Mouse (Mus musculus) embryonic facial prominence, embryonic 10.5 days (tissue): ENCODE results near the gene Tspan2. TPM values are rescaled to one million over a fixed set of nuclear protein-coding genes. Genes with fewer than 3 reads are reported as not detected.

Source experiments
- DNase-seq: peaks from one replicate; pipeline ENCODE4 v3.0.0-alpha.2; 2017; ENCODE audit warnings: low spot score
- H3K27ac ChIP-seq: fragments of 300-500 bp; sonication (generic); replicated peaks from 2 replicates; pipeline ENCODE4 v1.5.1; 2016; ENCODE audit warnings: mild to moderate bottlenecking
- H3K27me3 ChIP-seq: fragments of 300-500 bp; sonication (generic); replicated peaks from 2 replicates; pipeline ENCODE4 v1.6.1; 2016; ENCODE audit warnings: low read depth, mild to moderate bottlenecking; ENCODE audit not compliant: poor library complexity, severe bottlenecking
- H3K36me3 ChIP-seq: fragments of 300-500 bp; sonication (generic); replicated peaks from 2 replicates; pipeline ENCODE4 v1.6.1; 2016; ENCODE audit warnings: mild to moderate bottlenecking, moderate library complexity
- H3K4me1 ChIP-seq: fragments of 300-500 bp; sonication (generic); 2 replicates; pipeline ENCODE4 v1.6.1; 2016
- H3K4me3 ChIP-seq: fragments of 300-500 bp; sonication (generic); 2 replicates; pipeline ENCODE4 v1.5.1; 2016; ENCODE audit warnings: mild to moderate bottlenecking, moderate library complexity
- H3K9me3 ChIP-seq: fragments of 300-500 bp; sonication (generic); 2 replicates; pipeline ENCODE4 v1.6.1; 2016; ENCODE audit warnings: mild to moderate bottlenecking
- WGBS: fragments of 180-500 bp; shearing (Covaris S2); methylation state at CpG from one replicate; pipeline ENCODE4 v1.1.7; 2016; 5-methylcytosine and 5-hydroxymethylcytosine counted together
- polyA plus RNA-seq: library from polyadenylated mRNA; unstranded; fragments of >200 nt; fragmentation: Nextera tagmentation; extraction: Ambion mirVana; gene quantifications from 2 replicates; pipeline ENCODE4 v1.2.1, GENCODE M21; 2016

The Tspan2 gene
- polyA plus RNA-seq, 1 experiment from 2014 or later = 7.6 TPM

DNA sequence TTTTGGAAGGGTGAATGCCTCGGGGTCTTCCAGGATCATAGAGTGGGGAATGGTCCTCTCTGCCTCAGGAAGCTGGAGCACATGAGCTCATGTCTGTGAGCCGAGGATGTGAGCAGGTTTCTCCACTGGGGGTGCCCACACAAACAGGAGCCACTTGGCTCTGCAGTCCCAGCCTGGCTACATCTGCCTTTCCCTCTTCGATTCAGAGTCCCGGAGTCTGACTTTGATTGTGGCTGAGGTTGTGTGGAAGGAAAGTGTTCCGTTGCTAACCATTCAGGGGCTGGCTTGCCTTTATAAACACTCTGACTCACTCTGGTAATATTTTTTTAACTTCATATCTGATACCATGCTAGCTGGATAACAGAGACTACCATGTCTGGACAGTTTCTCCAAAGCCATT lies 18.1 kb downstream of the Tspan2 start:
- DNase-seq = no peak
- 78% methylated on average over 5 of the region's 5 CpGs for WGBS
- peaks cover 11% of the 10 kb centered on the region for H3K36me3 ChIP-seq
- no peaks in the 10 kb centered on the region for H3K9me3 ChIP-seq
- H3K27me3 ChIP-seq = no peaks in the 10 kb centered on the region
- H3K4me1 ChIP-seq = peaks cover 10% of the 10 kb centered on the region; the same call in 1 of the 2 replicates
- H3K4me3 ChIP-seq = no peak overlapping the region
- no peak overlapping the region for H3K27ac ChIP-seq

DNA sequence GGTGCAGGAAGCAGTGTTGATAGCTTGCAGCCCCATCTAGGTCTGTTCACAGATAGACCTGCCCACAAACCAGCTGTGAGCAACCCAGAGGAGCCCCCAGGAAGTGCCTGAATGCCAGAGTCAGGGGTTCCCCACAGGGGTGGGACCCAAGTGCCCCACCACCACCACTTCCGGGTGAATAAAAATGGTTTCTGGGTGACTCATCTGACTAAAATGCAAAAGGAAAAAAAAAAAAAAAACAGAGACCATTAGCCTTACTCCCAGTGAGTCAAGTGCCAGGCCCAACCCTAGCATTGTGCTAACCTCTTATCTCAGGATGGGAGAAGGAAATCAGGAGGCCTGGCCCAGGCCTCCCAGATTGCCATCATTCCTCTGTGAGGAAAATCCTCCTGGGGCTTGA lies 21.5 kb downstream of the Tspan2 start:
- H3K36me3 ChIP-seq = peaks cover 31% of the 10 kb centered on the region
- H3K4me1 ChIP-seq = no peaks in the 10 kb centered on the region
- DNase-seq = no peak
- H3K27me3 ChIP-seq = no peaks in the 10 kb centered on the region
- no peak overlapping the region for H3K27ac ChIP-seq
- no peak overlapping the region for H3K4me3 ChIP-seq
- 81% methylated on average over 1 of the region's 1 CpGs for WGBS
- H3K9me3 ChIP-seq = no peaks in the 10 kb centered on the region

DNA sequence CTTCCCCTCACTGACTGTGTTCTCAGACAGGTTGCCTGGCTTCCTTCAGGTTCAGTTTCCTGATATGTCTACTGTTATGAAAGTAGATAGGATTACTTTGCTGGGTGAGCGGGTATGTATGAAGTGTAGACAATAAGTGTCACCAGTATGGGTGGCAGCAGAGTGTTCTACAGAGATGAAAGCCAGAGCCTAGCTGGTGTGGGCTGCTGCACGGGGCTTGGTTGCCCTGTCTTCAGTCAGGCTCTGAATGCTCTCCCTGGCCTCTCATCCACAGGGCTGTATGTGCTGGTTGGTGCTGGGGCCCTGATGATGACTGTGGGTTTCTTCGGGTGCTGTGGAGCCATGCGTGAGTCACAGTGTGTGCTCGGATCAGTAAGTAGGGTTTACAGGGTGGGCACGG lies 22.7 kb downstream of the Tspan2 start:
- Histone ChIP-seq H3K4me1 (no peaks in the 10 kb centered on the region), H3K9me3 (no peaks in the 10 kb centered on the region), H3K4me3 (no peak overlapping the region), H3K36me3 (peaks cover 43% of the 10 kb centered on the region), H3K27ac (no peak overlapping the region), H3K27me3 (no peaks in the 10 kb centered on the region)
- no peak for DNase-seq
- 86% methylated on average over 6 of the region's 6 CpGs for WGBS

DNA sequence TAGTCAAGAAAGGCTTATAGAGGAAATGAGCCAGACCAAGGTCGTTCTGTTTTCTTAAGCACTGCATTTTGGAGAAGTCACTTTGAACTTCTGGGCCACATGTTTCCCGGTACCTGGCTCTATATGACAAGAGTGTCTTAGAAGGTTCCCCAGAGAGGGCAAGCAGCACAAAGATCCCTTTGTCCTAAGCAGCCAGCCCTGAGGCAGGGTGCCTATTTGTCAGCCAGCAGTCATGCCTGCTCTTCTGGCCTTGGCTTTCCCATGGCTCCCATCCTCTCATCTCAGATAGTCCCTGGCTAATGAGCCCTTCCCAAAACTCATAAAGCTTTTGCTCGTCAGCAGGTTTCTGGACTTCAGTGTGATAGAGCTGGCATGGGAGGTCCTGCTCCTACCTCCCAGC lies 25.9 kb downstream of the Tspan2 start:
- Histone ChIP-seq H3K4me1 (peaks cover 12% of the 10 kb centered on the region), H3K9me3 (no peaks in the 10 kb centered on the region), H3K27ac (no peak overlapping the region), H3K4me3 (no peak overlapping the region), H3K27me3 (no peaks in the 10 kb centered on the region), H3K36me3 (peaks cover 37% of the 10 kb centered on the region)
- 66% methylated on average over 3 of the region's 3 CpGs for WGBS
- DNase-seq = no peak

DNA sequence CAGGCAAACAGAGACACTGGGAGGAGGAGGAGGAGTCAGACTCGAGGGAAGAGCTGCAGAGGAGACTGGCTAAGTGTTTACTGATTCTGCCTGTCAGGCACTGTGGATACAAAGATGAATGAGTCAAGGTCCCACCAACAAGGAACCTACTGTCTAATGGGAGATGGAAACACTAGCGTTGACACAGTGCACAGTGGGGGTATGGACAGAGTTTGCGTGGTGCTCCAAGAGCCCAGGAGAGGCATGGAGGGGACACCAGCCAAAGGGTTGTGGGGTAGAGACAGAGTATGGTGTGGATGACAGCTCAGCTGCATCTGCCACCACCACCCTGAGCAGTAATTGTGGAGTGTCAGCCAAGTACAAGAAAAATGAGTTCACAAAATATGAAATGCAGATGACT lies 28.1 kb downstream of the Tspan2 start:
- H3K4me3 ChIP-seq = no peak overlapping the region

DNA sequence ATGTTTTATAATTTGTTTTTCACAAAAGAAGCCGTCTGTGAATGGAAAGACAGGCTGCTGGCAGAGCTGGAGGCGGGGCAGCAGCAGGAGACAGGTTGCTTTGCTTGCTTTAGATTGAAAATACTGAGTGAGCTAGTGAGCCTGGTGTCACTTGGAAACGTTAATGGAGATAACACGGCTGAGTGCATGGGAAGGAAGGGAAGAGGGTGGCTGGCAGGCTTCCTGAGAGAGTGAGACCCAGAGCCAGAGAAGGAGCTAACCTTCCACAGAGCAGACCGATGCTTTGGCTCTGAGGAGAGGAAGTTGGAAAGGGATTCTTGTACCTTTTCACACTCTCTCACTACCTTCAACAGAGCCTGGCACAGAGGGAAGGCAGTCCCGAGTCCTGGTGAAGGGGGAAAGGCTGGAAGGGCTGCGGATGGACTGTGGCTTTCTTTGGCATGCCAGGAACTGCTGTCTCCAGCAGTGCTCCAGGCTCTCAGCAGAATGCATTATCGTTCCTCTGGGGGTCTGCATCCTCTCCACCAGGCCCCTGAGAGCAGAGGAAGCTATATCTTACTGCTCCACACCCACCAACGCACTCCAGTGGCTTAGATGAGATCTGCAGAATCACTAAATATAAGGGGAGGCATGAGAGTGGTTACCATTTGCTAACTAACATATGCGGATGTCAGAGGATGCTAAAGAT lies 29.5 kb downstream of the Tspan2 start:
- Histone ChIP-seq H3K9me3 (no peaks in the 10 kb centered on the region), H3K36me3 (peaks cover 57% of the 10 kb centered on the region), H3K27me3 (no peaks in the 10 kb centered on the region), H3K4me3 (no peak overlapping the region), H3K27ac (peak overlapping the region; percentile 36; the same call in 1 of the 2 replicates), H3K4me1 (peaks cover 12% of the 10 kb centered on the region)
- WGBS = 47% methylated on average over 10 of the region's 10 CpGs
- no peak for DNase-seq

More for the DNA sequence above, 28.1 kb downstream of the Tspan2 start:
- Histone ChIP-seq H3K9me3 (no peaks in the 10 kb centered on the region), H3K27me3 (no peaks in the 10 kb centered on the region), H3K27ac (no peak overlapping the region), H3K4me1 (peaks cover 12% of the 10 kb centered on the region), H3K36me3 (peaks cover 54% of the 10 kb centered on the region)
- 49% methylated on average over 3 of the region's 3 CpGs for WGBS
- no peak for DNase-seq

DNA sequence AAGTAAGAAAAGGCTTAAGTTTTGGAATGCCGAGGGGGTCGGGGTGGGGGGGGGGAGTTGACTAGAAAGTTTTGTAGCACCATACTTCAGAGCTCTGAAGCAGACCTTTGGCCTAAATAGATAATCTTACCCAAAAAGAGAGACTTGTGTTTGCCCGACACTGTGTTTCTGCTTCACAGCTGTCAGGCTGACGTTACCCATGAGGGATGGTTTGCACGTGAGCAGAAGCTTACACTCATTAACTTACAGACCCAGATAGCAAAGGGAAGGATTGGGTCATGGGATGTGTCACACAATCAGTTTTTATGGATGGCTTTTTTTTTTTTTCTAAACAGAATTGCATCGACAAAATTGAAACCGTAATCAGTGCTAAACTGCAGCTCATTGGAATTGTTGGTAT lies 30.5 kb downstream of the Tspan2 start:
- Histone ChIP-seq H3K4me3 (no peak overlapping the region), H3K27ac (no peak overlapping the region), H3K9me3 (no peaks in the 10 kb centered on the region), H3K36me3 (peaks cover 48% of the 10 kb centered on the region), H3K4me1 (peaks cover 12% of the 10 kb centered on the region), H3K27me3 (no peaks in the 10 kb centered on the region)
- no peak for DNase-seq
- 73% methylated on average over 7 of the region's 7 CpGs for WGBS

DNA sequence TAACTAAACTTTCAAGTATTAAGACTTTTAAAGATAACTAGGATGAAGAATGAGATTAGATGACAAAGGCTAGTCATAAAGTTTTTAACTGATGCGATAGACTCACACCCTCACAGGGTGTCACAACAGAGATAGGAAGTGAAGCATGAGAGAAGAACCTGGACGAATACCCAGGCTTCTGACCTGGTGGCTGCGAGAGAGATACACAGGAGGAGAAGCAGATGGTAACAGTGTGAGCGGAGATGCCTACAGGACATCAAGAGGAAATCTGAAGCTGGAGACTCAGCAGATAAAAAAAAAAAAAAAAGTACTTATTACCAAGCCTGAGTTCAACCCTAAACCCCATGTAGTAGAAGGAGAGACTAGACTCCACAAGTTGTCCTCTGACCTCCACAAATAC lies 38.7 kb downstream of the Tspan2 start:
- Histone ChIP-seq H3K9me3 (no peaks in the 10 kb centered on the region), H3K27me3 (no peaks in the 10 kb centered on the region), H3K4me3 (no peak overlapping the region), H3K4me1 (peaks cover 6% of the 10 kb centered on the region), H3K27ac (no peak overlapping the region), H3K36me3 (no peaks in the 10 kb centered on the region)
- WGBS = 90% methylated on average over 4 of the region's 4 CpGs
- no peak for DNase-seq

DNA sequence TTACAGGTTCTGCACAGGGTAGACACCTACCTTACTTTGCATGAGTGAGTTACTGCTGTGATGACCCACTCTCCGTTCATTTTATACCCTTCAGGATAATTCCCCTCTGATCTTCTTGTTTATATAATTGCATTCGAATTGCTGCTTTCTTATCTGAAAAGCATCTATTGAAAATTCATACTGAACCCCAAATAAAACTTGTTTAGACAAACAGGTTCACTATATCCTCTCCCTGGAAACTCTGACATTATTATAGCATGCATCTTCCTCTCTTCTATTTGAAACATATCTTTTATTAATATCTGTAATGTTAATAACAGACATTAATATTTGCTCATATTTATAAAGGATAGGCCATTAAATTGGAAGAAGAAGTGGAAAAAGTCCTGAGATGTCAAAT lies 48.3 kb downstream of the Tspan2 start, which contains the start of gene Tshb:
Gene Tshb (minus strand): TSS at position 101 of the 400 bp plus-strand sequence.
- 82% methylated on average over 2 of the region's 2 CpGs for WGBS
- H3K4me3 ChIP-seq = no peak within 1 kb of the TSS
- no peak within 1 kb of the TSS for H3K27ac ChIP-seq
- H3K27me3 ChIP-seq = no peaks in the 10 kb centered on the region
- no peaks in the 10 kb centered on the region for H3K9me3 ChIP-seq
- H3K4me1 ChIP-seq = no peaks in the 10 kb centered on the region
- H3K36me3 ChIP-seq = no peaks in the 10 kb centered on the region
- DNase-seq = no peak

DNA sequence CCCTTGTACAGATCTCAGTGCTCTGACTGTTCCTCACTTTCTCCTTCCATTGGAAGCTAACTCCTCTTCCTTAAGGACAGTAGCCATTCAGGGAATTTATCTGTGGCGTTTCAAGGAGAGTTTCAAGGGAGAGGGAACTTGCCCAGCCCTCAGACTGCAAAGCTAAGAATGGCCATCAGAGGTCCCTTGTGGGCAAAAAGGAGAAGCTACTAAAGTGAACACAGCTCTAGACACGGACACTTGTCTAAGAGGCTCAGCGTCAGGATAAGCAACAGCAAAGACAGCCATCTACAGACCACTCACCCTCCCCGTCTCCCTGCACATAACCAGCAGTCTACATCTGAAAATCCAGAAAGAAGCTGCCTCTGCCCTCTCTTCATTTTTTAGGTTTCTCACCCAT lies 53.0 kb downstream of the Tspan2 start:
- no peaks in the 10 kb centered on the region for H3K36me3 ChIP-seq
- no peaks in the 10 kb centered on the region for H3K9me3 ChIP-seq
- H3K27me3 ChIP-seq = no peaks in the 10 kb centered on the region
- DNase-seq = no peak
- H3K27ac ChIP-seq = no peak overlapping the region
- H3K4me1 ChIP-seq = no peaks in the 10 kb centered on the region
- WGBS = 51% methylated on average over 4 of the region's 4 CpGs
- H3K4me3 ChIP-seq = no peak overlapping the region

DNA sequence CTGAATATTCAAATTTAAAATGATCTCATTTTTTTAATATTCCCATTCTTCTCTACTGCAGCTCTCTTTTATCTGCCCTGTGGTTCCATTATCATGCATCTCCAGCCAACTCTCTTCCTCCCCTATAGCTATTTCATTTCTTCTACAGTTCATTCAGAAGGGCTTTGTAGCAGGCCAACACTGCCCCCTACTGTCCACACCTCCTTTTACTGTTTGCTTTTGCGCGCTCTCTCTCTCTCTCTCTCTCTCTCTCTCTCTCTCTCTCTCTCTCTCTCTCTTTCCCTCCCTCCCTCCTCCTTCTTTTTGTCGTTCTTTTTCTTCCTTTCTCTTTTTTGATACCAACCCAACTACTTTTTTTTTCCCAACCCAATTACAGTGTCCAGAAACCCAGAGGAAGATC lies 69.6 kb downstream of the Tspan2 start:
- DNase-seq = peak; percentile 76
- 9% methylated on average over 3 of the region's 3 CpGs for WGBS

DNA sequence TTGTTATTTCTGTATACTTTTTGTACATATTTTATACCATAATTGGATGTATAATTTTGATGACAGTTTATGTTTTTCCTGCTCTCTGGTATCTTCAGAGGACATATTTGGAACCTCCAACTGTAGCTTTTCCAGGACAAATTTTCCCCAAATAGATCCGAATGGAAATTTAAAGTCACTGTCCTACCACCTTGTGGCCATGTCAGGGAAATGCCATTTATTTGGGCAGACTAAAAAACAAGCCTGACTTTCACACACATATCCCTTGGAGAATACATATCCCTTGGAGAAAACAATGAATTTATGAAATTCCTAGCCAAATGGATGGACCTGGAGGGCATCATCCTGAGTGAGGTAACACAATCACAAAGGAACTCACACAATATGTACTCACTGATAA lies 108.1 kb downstream of the Tspan2 start:
- no peak overlapping the region for H3K27ac ChIP-seq
- 47% methylated on average over 1 of the region's 1 CpGs for WGBS
- H3K36me3 ChIP-seq = no peaks in the 10 kb centered on the region
- H3K27me3 ChIP-seq = no peaks in the 10 kb centered on the region
- no peak overlapping the region for H3K4me3 ChIP-seq
- H3K9me3 ChIP-seq = no peaks in the 10 kb centered on the region
- DNase-seq = no peak
- no peaks in the 10 kb centered on the region for H3K4me1 ChIP-seq

More for the DNA sequence above, 69.6 kb downstream of the Tspan2 start:
- no peaks in the 10 kb centered on the region for H3K27me3 ChIP-seq
- no peak overlapping the region for H3K27ac ChIP-seq
- H3K4me3 ChIP-seq = no peak overlapping the region
- H3K36me3 ChIP-seq = no peaks in the 10 kb centered on the region
- no peaks in the 10 kb centered on the region for H3K4me1 ChIP-seq
- no peaks in the 10 kb centered on the region for H3K9me3 ChIP-seq

DNA sequence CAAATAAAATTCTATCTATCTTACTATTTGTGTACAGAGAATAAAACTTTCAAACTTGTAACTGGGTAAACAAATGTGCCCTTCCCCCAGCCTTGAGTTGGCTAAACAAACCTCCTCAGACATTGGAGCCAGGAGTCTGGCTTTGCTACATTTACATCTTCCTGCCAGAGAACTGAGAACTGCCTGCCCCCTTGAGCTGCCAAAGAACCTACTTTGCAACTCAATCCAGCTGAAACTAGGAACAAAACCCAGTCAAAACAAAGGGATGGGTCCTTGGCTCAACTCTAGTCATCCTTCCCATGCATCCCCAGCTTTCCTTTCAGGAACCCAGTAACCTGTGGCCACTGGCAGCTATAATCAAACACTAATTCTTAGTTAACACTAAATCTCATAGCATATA lies 114.3 kb downstream of the Tspan2 start:
- Histone ChIP-seq H3K9me3 (no peaks in the 10 kb centered on the region), H3K4me3 (no peak overlapping the region), H3K27ac (no peak overlapping the region), H3K27me3 (no peaks in the 10 kb centered on the region), H3K4me1 (no peaks in the 10 kb centered on the region), H3K36me3 (no peaks in the 10 kb centered on the region)
- no peak for DNase-seq
